ENCODE assay signal across 8 mouse cellular contexts in the genomic region with DNA sequence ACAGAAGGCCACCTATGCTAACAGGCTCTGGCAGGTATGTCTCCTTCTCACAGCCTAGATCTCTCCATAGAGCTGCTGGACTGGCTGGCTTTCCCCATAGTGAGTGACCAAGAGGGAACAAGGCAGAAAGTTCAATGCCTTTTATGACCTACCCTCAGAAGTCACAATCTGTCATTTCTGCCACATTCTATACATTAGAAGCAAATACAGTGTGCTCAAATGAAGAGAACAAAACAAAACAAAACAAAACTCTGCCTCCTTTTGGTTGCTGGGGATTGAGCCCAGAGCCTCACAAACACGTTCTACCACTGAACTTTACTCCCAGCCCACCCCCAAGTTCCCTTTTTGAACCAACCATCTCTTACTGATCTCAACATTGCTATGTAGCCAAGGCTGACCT. TPM values are rescaled to one million over a fixed set of nuclear protein-coding genes. Genes with fewer than 3 reads are reported as not detected.
DNase-seq lines count a peak whose midpoint lies in the region; ATAC-seq and TF ChIP-seq lines count a peak whose summit lies in the region.

TSS of gene Srpk2 (minus strand) at position 101 of the 400 bp plus-strand sequence.

- no peak within 1 kb of the TSS for H3K9ac ChIP-seq in forebrain, postnatal 0 days
- no peak within 1 kb of the TSS for H3K9ac ChIP-seq in hindbrain, embryonic 11.5 days (ENCODE audit: low read depth, low read length)

- H3K4me1 ChIP-seq in forebrain, postnatal 0 days (ENCODE audit: insufficient read depth): no peaks in the 10 kb centered on the region
- no peaks in the 10 kb centered on the region for H3K4me1 ChIP-seq in hindbrain, embryonic 11.5 days (replicated peaks; ENCODE audit: control insufficient read depth, insufficient read depth, low read length)

- WGBS in forebrain, postnatal 0 days: 64% methylated on average over 1 of the region's 1 CpGs
- 83% methylated on average over 1 of the region's 1 CpGs for WGBS in hindbrain, embryonic 11.5 days

- no peaks in the 10 kb centered on the region for H3K27me3 ChIP-seq in forebrain, postnatal 0 days (ENCODE audit: insufficient read depth, low read length)
- H3K27me3 ChIP-seq in hindbrain, embryonic 11.5 days (ENCODE audit: control insufficient read depth, insufficient read depth, low read length): no peaks in the 10 kb centered on the region

- ATAC-seq in forebrain, postnatal 0 days: no peak
- ATAC-seq in hindbrain, embryonic 11.5 days (ENCODE audit: low FRiP score): no peak
- no peak for ATAC-seq in megakaryocyte, adult 5-6 weeks (ENCODE audit: poor library complexity, severe bottlenecking)

- H3K4me3 ChIP-seq in forebrain, postnatal 0 days (ENCODE audit: low read depth, low read length): no peak within 1 kb of the TSS
- no peak within 1 kb of the TSS for H3K4me3 ChIP-seq in hindbrain, embryonic 11.5 days (ENCODE audit: low read depth, low read length)

- no peak for TF ChIP-seq CTCF in forebrain, postnatal 0 days (IDR thresholded peaks at IDR 0.05; ENCODE audit: low read depth)

- no peak for DNase-seq in adrenal gland, adult 18-20 months (ENCODE audit: low spot score in 2 of 2)
- no peak for DNase-seq in adrenal gland, adult (ENCODE audit: inconsistent age in 2 of 2, low spot score in 1 of 2)
- no peak for DNase-seq in adrenal gland, adult 2 months
- DNase-seq in forebrain, postnatal 0 days: no peak
- no peak for DNase-seq in hindbrain, embryonic 11.5 days (ENCODE audit: low spot score)
- DNase-seq in kidney, postnatal 25 days: no peak
- DNase-seq in embryo, embryonic 10.5 days (ENCODE audit: low spot score): no peak

- no peaks in the 10 kb centered on the region for H3K36me3 ChIP-seq in forebrain, postnatal 0 days (ENCODE audit: insufficient read depth)
- no peaks in the 10 kb centered on the region for H3K36me3 ChIP-seq in hindbrain, embryonic 11.5 days (ENCODE audit: control insufficient read depth, insufficient read depth, low read length)

- H3K27ac ChIP-seq in forebrain, postnatal 0 days (ENCODE audit: low read depth, low read length): no peak within 1 kb of the TSS
- no peak within 1 kb of the TSS for H3K27ac ChIP-seq in hindbrain, embryonic 11.5 days (ENCODE audit: low read depth, low read length)

- H3K9me3 ChIP-seq in forebrain, postnatal 0 days (ENCODE audit: low read length): no peaks in the 10 kb centered on the region
- no peaks in the 10 kb centered on the region for H3K9me3 ChIP-seq in hindbrain, embryonic 11.5 days (ENCODE audit: control insufficient read depth, low read length)

- H3K4me2 ChIP-seq in forebrain, postnatal 0 days (ENCODE audit: low read depth): no peak within 1 kb of the TSS
- no peak within 1 kb of the TSS for H3K4me2 ChIP-seq in hindbrain, embryonic 11.5 days (replicated peaks; ENCODE audit: low read depth, low read length)

RNA-seq across cellular contexts. Expression of gene Srpk2, which starts in this region (rescaled TPM):
- total RNA-seq in adrenal gland, adult 18-20 months (2021): 10 to 100 TPM; 41.3 to 45.4 TPM
- 10 to 100 TPM; 51.5 to 54.2 TPM for total RNA-seq in adrenal gland, adult 2 months (2021)
- 1.8 and 2.3 TPM in 2 replicates for polyA plus RNA-seq in adrenal gland, adult 2 months (2012; rRNA removed)
- 77.5 and 88.8 TPM in 2 replicates for total RNA-seq in forebrain, postnatal 0 days (2014; rRNA removed)
- polyA plus RNA-seq in forebrain, postnatal 0 days (2015; fragmentation: Nextera tagmentation; extraction: Ambion mirVana): 116 and 144 TPM in 2 replicates
- 60.0 and 69.0 TPM in 2 replicates for polyA plus RNA-seq in hindbrain, embryonic 11.5 days (2014; fragmentation: Nextera tagmentation; extraction: Ambion mirVana)
- 42.0 and 46.9 TPM in 2 replicates for total RNA-seq in megakaryocyte, adult 5-6 weeks (2015)
- 52.8 and 62.8 TPM in 2 replicates for total RNA-seq in megakaryocyte, adult 5-6 weeks (2017)

Comparison
In these comparisons a context has a peak if more than half of its experiments do, and no peak if none do; other contexts are left out.
1. RNA of gene Srpk2 (polyA plus RNA-seq): 116 to 144 TPM in forebrain, postnatal 0 days and 60.0 to 69.0 TPM in hindbrain, embryonic 11.5 days; 1.8 to 2.3 TPM in adrenal gland, adult 2 months; every median in the first group is over 10 times any median in the second.